Mouse (Mus musculus) C2C12 (cell line): ENCODE results near the gene Rsc1a1. TPM values are rescaled to one million over a fixed set of nuclear protein-coding genes. Genes with fewer than 3 reads are reported as not detected.

Source experiments
- H3K27me3 ChIP-seq: one replicate; pipeline ENCODE4 v1.6.1; 2011; ENCODE audit not compliant: control insufficient read depth, insufficient read depth, insufficient read length
- H3K36me3 ChIP-seq: one replicate; pipeline ENCODE4 v1.6.1; 2011; ENCODE audit not compliant: control insufficient read depth, insufficient read depth
- H3K4me3 ChIP-seq: one replicate; pipeline ENCODE4 v1.5.1; 2011; ENCODE audit warnings: mild to moderate bottlenecking, control low read depth; ENCODE audit not compliant: poor library complexity, insufficient read depth, severe bottlenecking
- H3K79me2 ChIP-seq: one replicate; pipeline ENCODE4 v1.6.1; 2011; ENCODE audit not compliant: control insufficient read depth, insufficient read depth
- H3K79me3 ChIP-seq: one replicate; pipeline ENCODE4 v1.6.1; 2011; ENCODE audit warnings: low read depth, control low read depth
- H3ac ChIP-seq: one replicate; pipeline ENCODE3; 2011; ENCODE audit warnings: low read depth; ENCODE audit not compliant: control insufficient read depth, insufficient read length
- CEBPB ChIP-seq: IDR thresholded peaks from one replicate; pipeline ENCODE4 v1.6.1; 2011; ENCODE audit warnings: low read depth, mild to moderate bottlenecking, control low read depth, moderate library complexity
- CTCF ChIP-seq: IDR thresholded peaks from one replicate; pipeline ENCODE4 v1.5.1; 2011; ENCODE audit not compliant: control insufficient read depth, insufficient read depth, insufficient read length
- FOSL1 ChIP-seq: IDR thresholded peaks from one replicate; pipeline ENCODE4 v1.8.0; 2011; ENCODE audit warnings: mild to moderate bottlenecking, low read length; ENCODE audit not compliant: poor library complexity, insufficient read depth, severe bottlenecking
- MAX ChIP-seq: IDR thresholded peaks from one replicate; pipeline ENCODE4 v1.6.1; 2011; ENCODE audit warnings: mild to moderate bottlenecking, control low read depth
- MYOD1 ChIP-seq: IDR thresholded peaks from one replicate; pipeline ENCODE4 v1.6.1; 2011; ENCODE audit warnings: low read depth; ENCODE audit not compliant: control insufficient read depth, insufficient read length
- MYOG ChIP-seq: IDR thresholded peaks from one replicate; pipeline ENCODE4 v1.6.1; 2011; ENCODE audit not compliant: control insufficient read depth, insufficient read length; ENCODE audit errors: extremely low read depth
- USF1 ChIP-seq: IDR thresholded peaks from one replicate; pipeline ENCODE4 v1.6.1; 2011; ENCODE audit warnings: low read depth, mild to moderate bottlenecking, control low read depth, moderate library complexity
- polyA plus RNA-seq: library from polyadenylated mRNA; unstranded; fragments of >200 nt; fragmentation: generic; extraction: Trizol; gene quantifications from one replicate; pipeline ENCODE4 v1.2.1, GENCODE M21; 2012; ENCODE audit warnings: missing spikeins

Rsc1a1 gene
- polyA plus RNA-seq, 1 experiment, result 5.4 TPM

- H3ac ChIP-seq, result peak overlapping the region; percentile 96
- no peaks in the 10 kb centered on the region for H3K27me3 ChIP-seq
- peaks cover 14% of the 10 kb centered on the region for H3K79me2 ChIP-seq
- TF ChIP-seq FOSL1, result no peak
- no peak for TF ChIP-seq CTCF
- TF ChIP-seq MYOG, result no peak
- no peak for TF ChIP-seq MYOD1
- no peak for TF ChIP-seq CEBPB
- no peak for TF ChIP-seq USF1
- TF ChIP-seq MAX, result no peak
- H3K36me3 ChIP-seq, result no peaks in the 10 kb centered on the region
- peaks cover 7% of the 10 kb centered on the region for H3K79me3 ChIP-seq
- peak overlapping the region; percentile 48 for H3K4me3 ChIP-seq
Observed at GRCm38 (mm10) chr4:141664011-141664745, 21.2 kb downstream of the Rsc1a1 start.

GRCm38 (mm10) chr4:141663122-141663931 lies 22.1 kb downstream of the Rsc1a1 start:
- Histone ChIP-seq H3K27me3 (no peaks in the 10 kb centered on the region), H3K79me2 (peaks cover 14% of the 10 kb centered on the region), H3K4me3 (peak overlapping the region; percentile 48), H3K79me3 (peaks cover 7% of the 10 kb centered on the region), H3K36me3 (no peaks in the 10 kb centered on the region), H3ac (peak overlapping the region; percentile 96)
- TF ChIP-seq MYOD1 (no peak), CEBPB (no peak), FOSL1 (no peak), USF1 (no peak), MAX (no peak), CTCF (no peak), MYOG (no peak)

GRCm38 (mm10) chr4:141660884-141661283 lies 24.5 kb downstream of the Rsc1a1 start:
- peaks cover 7% of the 10 kb centered on the region for H3K79me3 ChIP-seq
- no peak overlapping the region for H3ac ChIP-seq
- H3K4me3 ChIP-seq, result no peak overlapping the region
- peaks cover 14% of the 10 kb centered on the region for H3K79me2 ChIP-seq
- TF ChIP-seq MYOG, result no peak
- TF ChIP-seq CTCF, result no peak
- no peak for TF ChIP-seq MYOD1
- TF ChIP-seq FOSL1, result no peak
- no peak for TF ChIP-seq CEBPB
- no peak for TF ChIP-seq MAX
- TF ChIP-seq USF1, result no peak
- H3K27me3 ChIP-seq, result no peaks in the 10 kb centered on the region
- no peaks in the 10 kb centered on the region for H3K36me3 ChIP-seq

- no peaks in the 10 kb centered on the region for H3K36me3 ChIP-seq
- H3ac ChIP-seq, result no peak overlapping the region
- peaks cover 14% of the 10 kb centered on the region for H3K79me2 ChIP-seq
- no peaks in the 10 kb centered on the region for H3K27me3 ChIP-seq
- no peak for TF ChIP-seq MYOG
- H3K79me3 ChIP-seq, result peaks cover 7% of the 10 kb centered on the region
- no peak overlapping the region for H3K4me3 ChIP-seq
Observed at GRCm38 (mm10) chr4:141659739-141660138, 25.7 kb downstream of the Rsc1a1 start.

GRCm38 (mm10) chr4:141658846-141659484 lies 26.4 kb downstream of the Rsc1a1 start:
- H3K79me2 ChIP-seq, result peaks cover 14% of the 10 kb centered on the region
- H3K4me3 ChIP-seq, result no peak overlapping the region
- H3ac ChIP-seq, result no peak overlapping the region
- TF ChIP-seq USF1 (no peak), MYOD1 (no peak)
- peaks cover 7% of the 10 kb centered on the region for H3K79me3 ChIP-seq
- H3K27me3 ChIP-seq, result no peaks in the 10 kb centered on the region
- no peaks in the 10 kb centered on the region for H3K36me3 ChIP-seq

- H3K27me3 ChIP-seq, result no peaks in the 10 kb centered on the region
Observed at GRCm38 (mm10) chr4:141656932-141657331, 28.5 kb downstream of the Rsc1a1 start.

More at GRCm38 (mm10) chr4:141656932-141657331, 28.5 kb downstream of the Rsc1a1 start:
- no peak for TF ChIP-seq CEBPB
- TF ChIP-seq CTCF, result no peak
- TF ChIP-seq FOSL1, result no peak
- no peak for TF ChIP-seq USF1
- TF ChIP-seq MYOG, result no peak
- TF ChIP-seq MYOD1, result no peak
- TF ChIP-seq MAX, result no peak
- H3K4me3 ChIP-seq, result no peak overlapping the region
- H3K36me3 ChIP-seq, result no peaks in the 10 kb centered on the region
- no peaks in the 10 kb centered on the region for H3K79me3 ChIP-seq
- H3K79me2 ChIP-seq, result no peaks in the 10 kb centered on the region
- no peak overlapping the region for H3ac ChIP-seq
